Mouse (Mus musculus) CD4-positive helper T cell, adult 2 months (primary cell): ENCODE results near the gene Gm49393.

Experiments
- DNase-seq: peaks from one replicate; pipeline ENCODE4 v3.0.0-alpha.2; 2012; ENCODE audit warnings: low read depth, missing footprints, low spot score

Gm49393 gene

DNA sequence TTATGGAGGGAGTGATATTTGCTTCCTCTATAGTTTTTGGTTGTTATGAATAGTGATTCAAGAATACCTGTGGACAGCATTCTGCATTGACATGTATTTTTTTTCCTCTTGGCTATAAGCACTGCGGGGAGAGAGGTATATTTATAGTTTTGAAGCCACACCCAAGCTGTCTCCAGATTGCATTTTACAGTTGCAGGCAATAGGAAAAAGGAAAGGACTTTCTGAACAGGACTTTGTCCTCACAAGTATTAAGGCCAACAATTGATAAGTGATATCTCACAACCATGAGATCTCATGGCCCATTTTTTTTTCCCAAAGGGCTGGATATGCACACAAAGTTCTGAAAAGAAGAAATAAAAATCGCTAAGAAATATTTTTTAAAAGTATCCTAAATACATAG, 125.7 kb downstream of the Gm49393 start:
- DNase-seq, result no peak
